Mouse (Mus musculus) bone marrow macrophage, adult 2 months (primary cell): Measurements from ENCODE around the gene Foxo6.

Experiments
- CTCF ChIP-seq: IDR thresholded peaks from 2 replicates; pipeline ENCODE4 v1.5.1; 2012; ENCODE audit warnings: low read depth, mild to moderate bottlenecking, low read length, moderate library complexity
- POLR2A ChIP-seq: IDR thresholded peaks from 2 replicates; pipeline ENCODE4 v1.6.1; 2012; ENCODE audit warnings: mild to moderate bottlenecking, low read depth, low read length, borderline replicate concordance

GRCm38 (mm10) chr4:120323858-120324257, 36.7 kb upstream of the Foxo6 start:
- no peak for TF ChIP-seq CTCF
- TF ChIP-seq POLR2A: no peak
